9 mouse cellular contexts compared by ENCODE assay signal in genomic region chr3:40120298-40120875, GRCm38 (mm10).
DNase-seq lines count a peak whose midpoint lies in the region; ATAC-seq lines count a peak whose summit lies in the region.
"Had no signal": no experiment of that assay in that cellular context is flagged by ENCODE, and none has a peak within 500 bp of the region (broad histone marks: within the 10 kb centered on the region; RNA-seq: fewer than 3 reads in every experiment).

No protein-coding gene starts in this region.

- H3K9me3 ChIP-seq in kidney, embryonic 14.5 days (ENCODE audit: control insufficient read depth, low read length), result no peaks in the 10 kb centered on the region
- H3K9me3 ChIP-seq in limb, embryonic 11.5 days (ENCODE audit: control insufficient read depth, low read length), result no peaks in the 10 kb centered on the region
- H3K9me3 ChIP-seq: lung, embryonic 15.5 days had no signal

- no peaks in the 10 kb centered on the region for H3K27me3 ChIP-seq in kidney, embryonic 14.5 days (ENCODE audit: control insufficient read depth, insufficient read depth, low read length)
- H3K27me3 ChIP-seq in limb, embryonic 11.5 days (ENCODE audit: control insufficient read depth, insufficient read depth, low read length), result no peaks in the 10 kb centered on the region
- H3K27me3 ChIP-seq: lung, embryonic 15.5 days had no signal

- 30% methylated on average over 4 of the region's 4 CpGs for WGBS in kidney, embryonic 14.5 days
- 18% methylated on average over 4 of the region's 4 CpGs for WGBS in limb, embryonic 11.5 days

- no peak overlapping the region for H3K4me2 ChIP-seq in kidney, embryonic 14.5 days (replicated peaks; ENCODE audit: low read depth, low read length)
- no peak overlapping the region for H3K4me2 ChIP-seq in limb, embryonic 11.5 days (ENCODE audit: low read depth, severe bottlenecking)
- H3K4me2 ChIP-seq: lung, embryonic 15.5 days had no signal

- H3K36me3 ChIP-seq in kidney, embryonic 14.5 days (ENCODE audit: control insufficient read depth, insufficient read depth, low read length), result no peaks in the 10 kb centered on the region
- no peaks in the 10 kb centered on the region for H3K36me3 ChIP-seq in limb, embryonic 11.5 days (ENCODE audit: control insufficient read depth, insufficient read depth, low read length)
- H3K36me3 ChIP-seq: lung, embryonic 15.5 days had no signal

- DNase-seq in heart, adult 11 months, result peak; percentile 86
- DNase-seq in heart, adult 9 months (ENCODE audit: low spot score in 2 of 2), result no peak
- peak; percentile 27 for DNase-seq in adipocyte (ENCODE audit: low spot score)
- peak; percentile 55 for DNase-seq in forelimb bud, embryonic 11.5 days (ENCODE audit: low read depth, low spot score)
- DNase-seq in limb, embryonic 11.5 days (ENCODE audit: low spot score), result peak; percentile 73
- DNase-seq in retina, embryonic 14.5 days (ENCODE audit: low spot score), result peak; percentile 74

- no peaks in the 10 kb centered on the region for H3K4me1 ChIP-seq in kidney, embryonic 14.5 days (ENCODE audit: control insufficient read depth, insufficient read depth, low read length)
- 0 out of 2 replicates have a peak, but pooled peaks cover 2% of the 10 kb centered on the region for H3K4me1 ChIP-seq in limb, embryonic 11.5 days (ENCODE audit: control insufficient read depth, insufficient read depth, low read length)
- H3K4me1 ChIP-seq: lung, embryonic 15.5 days had no signal

- H3K9ac ChIP-seq in kidney, embryonic 14.5 days (ENCODE audit: low read depth, low read length), result no peak overlapping the region
- no peak overlapping the region for H3K9ac ChIP-seq in limb, embryonic 11.5 days (ENCODE audit: low read length)
- H3K9ac ChIP-seq: lung, embryonic 15.5 days had no signal

- ATAC-seq in kidney, embryonic 14.5 days (ENCODE audit: low FRiP score, low TSS enrichment), result peak; percentile 80
- no peak for ATAC-seq in limb, embryonic 11.5 days (ENCODE audit: insufficient number of reproducible peaks, low FRiP score, low TSS enrichment, low read depth)
- no peak for ATAC-seq in activated CD4-positive, CD25-positive, alpha-beta regulatory T cell, adult 4 months

- H3K4me3 ChIP-seq in kidney, embryonic 14.5 days (ENCODE audit: low read length), result no peak overlapping the region
- no peak overlapping the region for H3K4me3 ChIP-seq in limb, embryonic 11.5 days (ENCODE audit: low read depth, low read length)
- H3K4me3 ChIP-seq: lung, embryonic 15.5 days had no signal

- no peak overlapping the region for H3K27ac ChIP-seq in kidney, embryonic 14.5 days (ENCODE audit: low read depth, low read length)
- H3K27ac ChIP-seq in limb, embryonic 11.5 days (replicated peaks; ENCODE audit: low read depth, low read length), result no peak overlapping the region
- H3K27ac ChIP-seq: lung, embryonic 15.5 days had no signal

Comparison
In these comparisons a context has a peak if more than half of its experiments do, and no peak if none do; other contexts are left out.
1. DNase-seq: peak in heart, adult 11 months (single experiment), adipocyte (single experiment), forelimb bud, embryonic 11.5 days (single experiment), limb, embryonic 11.5 days (single experiment) and retina, embryonic 14.5 days (single experiment); none in heart, adult 9 months (0 of 2).